ENCODE assay signal across 8 mouse cellular contexts in genomic region chr12:69297411-69298150, GRCm38 (mm10). TPM values are rescaled to one million over a fixed set of nuclear protein-coding genes. Genes with fewer than 3 reads are reported as not detected.
A peak's percentile ranks its signal among the peaks of the same experiment; 100 is the strongest.
DNase-seq lines count a peak whose midpoint lies in the region; ATAC-seq and TF ChIP-seq lines count a peak whose summit lies in the region.

No protein-coding gene starts in this region.

- TF ChIP-seq POLR2A in olfactory bulb, adult 2 months (IDR thresholded peaks at IDR 0.05; ENCODE audit: insufficient read depth, low read depth, low read length): no peak

- H3K36me3 ChIP-seq in neural tube, embryonic 11.5 days (ENCODE audit: control insufficient read depth, insufficient read depth, low read length): peaks cover 4% of the 10 kb centered on the region
- peaks cover 11% of the 10 kb centered on the region for H3K36me3 ChIP-seq in intestine, postnatal 0 days (ENCODE audit: control insufficient read depth, insufficient read depth)

- peaks cover 5% of the 10 kb centered on the region; the same call in 1 of the 2 replicates for H3K4me1 ChIP-seq in neural tube, embryonic 11.5 days (ENCODE audit: control insufficient read depth, insufficient read depth, low read length)
- peaks cover 6% of the 10 kb centered on the region; the same call in 1 of the 2 replicates for H3K4me1 ChIP-seq in intestine, postnatal 0 days (replicated peaks; ENCODE audit: control insufficient read depth, insufficient read depth, low read length)
- H3K4me1 ChIP-seq in olfactory bulb, adult 2 months (ENCODE audit: control insufficient read depth, insufficient read depth, low read length): peaks cover 14% of the 10 kb centered on the region

- H3K4me2 ChIP-seq in neural tube, embryonic 11.5 days (ENCODE audit: low read depth): peak overlapping the region; percentile 75
- H3K4me2 ChIP-seq in intestine, postnatal 0 days (replicated peaks; ENCODE audit: low read depth): peak overlapping the region; percentile 74

- H3K27me3 ChIP-seq in neural tube, embryonic 11.5 days (ENCODE audit: control insufficient read depth, insufficient read depth, low read length): no peaks in the 10 kb centered on the region
- H3K27me3 ChIP-seq in intestine, postnatal 0 days (replicated peaks; ENCODE audit: control insufficient read depth, insufficient read depth, low read length): no peaks in the 10 kb centered on the region

- DNase-seq in cerebellum, adult 9-10 months: peak; percentile 23
- DNase-seq in cerebellum, adult 9-11 months: no peak
- DNase-seq in neural tube, embryonic 11.5 days (ENCODE audit: low spot score): no peak
- no peak for DNase-seq in neural tube, embryonic 10.5 days (ENCODE audit: extremely low spot score, low spot score)
- no peak for DNase-seq in adrenal gland, postnatal 10 days
- DNase-seq in thymus, postnatal 25 days: no peak

- H3K27ac ChIP-seq in neural tube, embryonic 11.5 days (ENCODE audit: low read depth, low read length): no peak overlapping the region
- peak overlapping the region; percentile 95 for H3K27ac ChIP-seq in intestine, postnatal 0 days (ENCODE audit: low read depth, low read length)
- peak overlapping the region; percentile 96 for H3K27ac ChIP-seq in olfactory bulb, adult 2 months (ENCODE audit: insufficient read depth, low read depth, low read length)

- H3K9me3 ChIP-seq in neural tube, embryonic 11.5 days (ENCODE audit: control insufficient read depth, low read length): no peaks in the 10 kb centered on the region
- H3K9me3 ChIP-seq in intestine, postnatal 0 days (ENCODE audit: control insufficient read depth): no peaks in the 10 kb centered on the region

- WGBS in neural tube, embryonic 11.5 days: 21% methylated on average over 20 of the region's 20 CpGs
- 14% methylated on average over 20 of the region's 20 CpGs for WGBS in intestine, postnatal 0 days
- 15% methylated on average over 20 of the region's 20 CpGs for WGBS in olfactory bulb, adult 2 months

- peak overlapping the region; percentile 92 for H3K4me3 ChIP-seq in neural tube, embryonic 11.5 days (ENCODE audit: low read depth, low read length)
- H3K4me3 ChIP-seq in intestine, postnatal 0 days (ENCODE audit: low read depth, low read length): peak overlapping the region; percentile 99
- H3K4me3 ChIP-seq in olfactory bulb, adult 2 months (ENCODE audit: insufficient read depth, low read depth, low read length): peak overlapping the region; percentile 93

- H3K9ac ChIP-seq in neural tube, embryonic 11.5 days (ENCODE audit: low read length): peak overlapping the region; percentile 98
- peak overlapping the region; percentile 94 for H3K9ac ChIP-seq in intestine, postnatal 0 days (ENCODE audit: low read depth, low read length)

- no peak for ATAC-seq in neural tube, embryonic 11.5 days (ENCODE audit: insufficient read depth, low FRiP score, low TSS enrichment)
- peak; percentile 4; the same call in 1 of the 2 replicates for ATAC-seq in intestine, postnatal 0 days

- TF ChIP-seq CTCF in intestine, postnatal 0 days (IDR thresholded peaks at IDR 0.05; ENCODE audit: low read depth): no peak
- no peak for TF ChIP-seq CTCF in olfactory bulb, adult 2 months (IDR thresholded peaks at IDR 0.05; ENCODE audit: insufficient read depth, low read depth, low read length)

RNA-seq across cellular contexts. Expression of gene Klhdc2, which starts 1.1 kb away (rescaled TPM):
- polyA plus RNA-seq in neural tube, embryonic 11.5 days (2014; fragmentation: Nextera tagmentation; extraction: Ambion mirVana): 251 and 253 TPM in 2 replicates
- 67.7 and 70.3 TPM in 2 replicates for polyA plus RNA-seq in intestine, postnatal 0 days (2015; fragmentation: Nextera tagmentation; extraction: Ambion mirVana)
- polyA plus RNA-seq in olfactory bulb, adult 2 months (2012; ENCODE audit: insufficient read depth, insufficient read length, low replicate concordance, missing spikeins): not detected in 2 replicates
- total RNA-seq in adrenal gland, postnatal 10 days (2021): 10 to 100 TPM; 67.7 to 80.8 TPM

RNA-seq across cellular contexts. Expression of gene Klhdc1, which starts 56.6 kb away (rescaled TPM):
- 1.7 and 2.7 TPM in 2 replicates for polyA plus RNA-seq in neural tube, embryonic 11.5 days (2014; fragmentation: Nextera tagmentation; extraction: Ambion mirVana)
- 8.1 and 8.3 TPM in 2 replicates for polyA plus RNA-seq in intestine, postnatal 0 days (2015; fragmentation: Nextera tagmentation; extraction: Ambion mirVana)
- not detected in 2 replicates for polyA plus RNA-seq in olfactory bulb, adult 2 months (2012; ENCODE audit: insufficient read depth, insufficient read length, low replicate concordance, missing spikeins)
- total RNA-seq in adrenal gland, postnatal 10 days (2021): 10 to 100 TPM in 1 of 2 experiments, 1 to 10 TPM in 1; 5.8 to 10.5 TPM

RNA-seq across cellular contexts. Expression of gene Nemf, which starts 59.4 kb away (rescaled TPM):
- 80.3 and 82.1 TPM in 2 replicates for polyA plus RNA-seq in neural tube, embryonic 11.5 days (2014; fragmentation: Nextera tagmentation; extraction: Ambion mirVana)
- polyA plus RNA-seq in intestine, postnatal 0 days (2015; fragmentation: Nextera tagmentation; extraction: Ambion mirVana): 41.9 and 45.3 TPM in 2 replicates
- polyA plus RNA-seq in olfactory bulb, adult 2 months (2012; ENCODE audit: insufficient read depth, insufficient read length, low replicate concordance, missing spikeins): not detected in 2 replicates
- total RNA-seq in adrenal gland, postnatal 10 days (2021): 10 to 100 TPM; 33.9 to 39.0 TPM

Comparison
In these comparisons a context has a peak if more than half of its experiments do, and no peak if none do; other contexts are left out.
1. RNA of gene Klhdc2, which starts 1.1 kb away (polyA plus RNA-seq): 251 to 253 TPM in neural tube, embryonic 11.5 days and 67.7 to 70.3 TPM in intestine, postnatal 0 days; not detected in olfactory bulb, adult 2 months; every median in the first group is over 10 times any median in the second.
2. Peak in every context shown above with its lines, with median percentiles within 50 percentile points of each other: H3K4me3 ChIP-seq.